Mouse (Mus musculus) kidney, adult 2 months (tissue): ENCODE measurements at regions not wholly inside any gene's neighbourhood (a gene's known extent, or its start where the extent isn't known, plus 50 kb on each side); places are given as distances from the start of the nearest gene placed in this dataset.

Experiments
- CTCF ChIP-seq: fragments of 200-500 bp; conservative IDR thresholded peaks from 2 replicates; pipeline ENCODE4 v1.5.1; 2011; ENCODE audit warnings: low read depth, mild to moderate bottlenecking, control low read depth, low read length, moderate library complexity, mixed read lengths; ENCODE audit not compliant: insufficient read depth, insufficient read length
- POLR2A ChIP-seq: fragments of 200-500 bp; IDR thresholded peaks from one replicate; pipeline ENCODE4 v1.6.1; 2011; ENCODE audit warnings: low read depth, low read length, control low read depth

DNA sequence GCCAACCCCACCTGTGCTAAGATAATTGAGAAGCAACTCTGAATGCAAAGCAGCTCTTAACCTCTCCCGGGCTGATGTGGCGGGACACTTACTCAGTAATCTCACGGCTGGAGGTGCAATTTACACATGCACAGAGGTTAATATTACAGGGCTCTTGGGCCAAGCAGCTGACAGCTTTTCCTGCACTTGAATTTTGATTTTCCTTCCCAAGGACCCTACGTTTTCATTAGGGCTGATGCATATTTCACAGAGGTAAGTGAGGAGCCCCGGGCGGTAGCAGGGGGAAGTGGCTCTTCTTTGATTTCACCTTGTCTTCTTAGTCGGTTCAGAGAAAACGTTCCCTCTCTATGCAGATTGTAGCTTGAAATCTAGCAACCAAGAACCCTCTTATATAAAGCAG, 139.7 kb downstream of the 1700010I14Rik start:
- TF ChIP-seq POLR2A (no peak), CTCF (no peak)
